Mouse (Mus musculus) adrenal gland, postnatal 25 days (tissue): ENCODE data around the gene Ly6g6c. TPM values are rescaled to one million over a fixed set of nuclear protein-coding genes. Genes with fewer than 3 reads are reported as not detected.

Experiments
- DNase-seq: peaks from one replicate; pipeline ENCODE4 v3.0.0; 2021; ENCODE audit warnings: mixed read lengths
- long read RNA-seq: library from polyadenylated mRNA; stranded (forward); transcript quantifications from one replicate; pipeline ENCODE4 v2.0.0, GENCODE M21; 2021
- total RNA-seq: library from RNA; stranded (reverse); gene quantifications from 2 replicates; pipeline ENCODE4 v1.2.3, GENCODE M21; 2021

Gene Ly6g6c
- not detected in 2 replicates for total RNA-seq
- long read RNA-seq = 0 reads

DNA sequence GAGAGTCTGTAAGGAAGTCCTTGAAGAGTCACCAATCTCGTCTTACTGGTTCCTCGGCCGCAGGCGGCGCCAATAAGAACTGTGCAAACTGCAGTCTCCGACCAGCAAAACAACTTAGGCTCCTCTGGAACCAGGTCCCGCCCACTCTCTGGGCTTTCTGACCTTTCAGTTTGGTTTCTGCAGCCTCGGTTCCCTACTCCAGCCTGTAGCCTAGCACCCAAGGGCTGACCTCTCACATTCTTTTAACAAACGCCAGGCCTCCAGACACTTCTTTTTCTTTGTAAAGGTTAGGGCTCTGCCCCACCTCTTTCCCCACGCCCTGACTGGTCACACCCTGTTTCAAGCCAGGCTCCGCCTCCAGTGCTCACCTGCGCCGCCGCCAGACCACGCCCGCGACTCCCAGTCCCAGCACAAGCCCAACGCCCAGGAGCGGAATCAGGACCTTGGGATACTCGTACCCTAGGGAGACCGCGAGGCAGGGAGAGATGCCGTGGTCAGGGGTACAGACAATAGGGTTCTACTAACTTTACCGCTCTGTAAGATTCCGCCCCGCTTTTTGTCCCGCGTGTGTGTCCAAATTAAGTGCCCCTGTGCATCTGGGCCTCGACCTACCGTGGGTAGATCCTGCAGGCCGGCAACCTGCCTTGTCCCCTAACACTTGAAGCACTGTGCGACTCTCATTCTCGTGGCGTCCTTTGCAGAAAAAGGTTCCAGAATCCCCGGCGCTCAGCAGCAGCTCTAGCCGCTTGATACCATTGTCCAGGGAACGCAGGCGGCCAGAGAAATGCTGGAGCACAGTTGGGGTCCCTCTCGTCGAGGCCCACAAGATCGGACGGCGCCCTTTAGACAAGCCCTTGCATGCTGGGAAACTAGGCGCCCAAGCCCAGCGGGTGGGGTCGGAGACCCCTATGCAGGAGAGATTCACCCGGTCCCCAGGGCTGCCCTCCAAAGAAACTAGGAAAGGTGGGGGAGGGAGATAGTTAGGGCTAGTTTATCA lies at the start of gene Ly6g6c:
Gene Ly6g6c, plus strand, starts transcription at position 438 of the 997 bp plus-strand sequence.
- DNase-seq = no peak

- peak; percentile 67 for DNase-seq
Observed at GRCm38 (mm10) chr17:35016376-35016775, 48.8 kb upstream of the Ly6g6c start, which contains the start of gene Vwa7. TSS of gene Vwa7 (plus strand) at chr17:35016579.

- no peak for DNase-seq
Observed at GRCm38 (mm10) chr17:35016791-35017705, 48.1 kb upstream of the Ly6g6c start.

GRCm38 (mm10) chr17:35017706-35018030 lies 47.5 kb upstream of the Ly6g6c start:
- DNase-seq = no peak

- no peak for DNase-seq
Observed at GRCm38 (mm10) chr17:35018171-35018570, 47.0 kb upstream of the Ly6g6c start.

GRCm38 (mm10) chr17:35019894-35020293 lies 45.3 kb upstream of the Ly6g6c start:
- no peak for DNase-seq

DNA sequence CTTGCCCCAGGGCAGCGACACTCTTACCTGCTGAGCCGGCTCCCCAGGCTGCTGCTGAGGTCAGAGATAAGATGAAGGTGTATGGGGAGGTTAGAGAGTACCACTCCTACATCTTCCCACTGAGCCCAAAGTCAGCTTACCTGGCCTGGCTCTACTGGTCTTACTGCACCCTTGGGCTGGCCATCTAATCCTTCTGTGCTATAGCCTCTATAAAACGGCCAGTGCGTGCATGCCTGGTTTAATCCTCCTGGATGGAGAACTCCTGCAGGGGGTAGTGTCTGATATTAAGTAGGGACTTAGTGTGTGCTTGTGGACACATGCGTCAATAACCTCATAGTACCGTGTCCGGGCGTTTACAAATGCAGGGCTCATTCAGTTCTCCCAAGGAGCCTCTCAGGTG lies 44.6 kb upstream of the Ly6g6c start:
- DNase-seq = no peak

DNA sequence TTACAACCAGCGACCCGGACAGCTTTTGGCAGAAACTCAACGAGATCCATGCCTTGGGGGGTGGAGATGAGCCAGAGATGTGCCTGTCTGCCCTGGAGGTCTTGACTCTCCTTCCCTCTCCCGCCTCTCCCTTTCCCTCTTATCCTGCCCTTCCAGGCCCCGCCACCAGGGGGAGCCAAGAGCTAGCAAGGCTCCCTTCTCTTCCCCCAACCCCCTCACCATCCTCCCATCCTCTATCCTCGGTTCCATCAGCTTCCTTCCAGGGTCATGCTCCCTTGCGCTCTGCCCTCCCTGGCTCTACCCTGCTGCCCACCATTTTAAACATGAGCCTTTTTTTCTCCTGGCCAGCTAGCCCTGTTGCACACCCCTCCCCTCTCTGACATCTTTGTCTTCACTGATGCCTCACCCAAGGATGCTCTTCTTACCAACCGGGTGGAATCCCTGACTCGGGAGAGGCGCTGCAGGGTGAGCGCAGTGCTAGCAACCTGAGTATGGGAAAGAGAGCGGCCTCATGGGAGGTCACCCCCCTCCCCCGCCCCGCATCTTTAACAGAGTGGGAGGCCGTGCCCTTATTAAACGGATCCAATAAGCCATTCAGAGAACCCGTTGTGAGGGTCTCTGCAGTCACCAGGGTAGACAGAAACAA lies 43.9 kb upstream of the Ly6g6c start:
- peak; percentile 92 for DNase-seq

DNA sequence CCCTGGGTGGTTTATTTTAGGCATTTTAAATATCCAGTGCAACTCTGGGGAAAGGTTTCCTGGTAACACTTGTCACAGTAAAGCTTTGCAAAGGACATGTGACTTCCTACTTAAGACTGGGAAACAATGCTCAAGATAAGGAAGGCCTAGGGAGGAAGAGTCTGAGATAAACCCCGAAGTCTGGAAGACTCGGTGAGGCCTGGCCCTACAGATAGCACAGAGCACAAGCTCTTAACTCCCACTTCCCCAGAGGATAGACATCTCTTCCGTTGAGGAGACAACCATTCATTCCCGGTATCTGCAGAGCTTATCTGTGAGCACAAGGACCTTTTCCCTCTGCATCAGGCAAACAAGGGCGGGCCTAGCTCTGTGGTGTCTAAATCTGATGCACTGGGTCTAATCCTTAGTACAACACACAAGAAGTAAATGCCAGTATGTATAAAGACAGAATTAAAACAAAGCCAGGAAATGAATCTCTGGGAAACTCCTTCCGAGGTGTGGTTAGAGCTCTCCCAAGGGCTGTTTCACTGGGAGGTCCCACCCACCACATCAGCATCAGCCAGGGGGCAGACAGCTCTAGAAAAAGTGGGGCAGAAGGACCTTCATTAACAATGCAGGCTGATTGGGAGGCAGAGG lies 43.2 kb upstream of the Ly6g6c start:
- DNase-seq = no peak

- no peak for DNase-seq
Observed at GRCm38 (mm10) chr17:35022541-35023060, 42.6 kb upstream of the Ly6g6c start.

GRCm38 (mm10) chr17:35023221-35023620 lies 42.0 kb upstream of the Ly6g6c start:
- DNase-seq = no peak

DNA sequence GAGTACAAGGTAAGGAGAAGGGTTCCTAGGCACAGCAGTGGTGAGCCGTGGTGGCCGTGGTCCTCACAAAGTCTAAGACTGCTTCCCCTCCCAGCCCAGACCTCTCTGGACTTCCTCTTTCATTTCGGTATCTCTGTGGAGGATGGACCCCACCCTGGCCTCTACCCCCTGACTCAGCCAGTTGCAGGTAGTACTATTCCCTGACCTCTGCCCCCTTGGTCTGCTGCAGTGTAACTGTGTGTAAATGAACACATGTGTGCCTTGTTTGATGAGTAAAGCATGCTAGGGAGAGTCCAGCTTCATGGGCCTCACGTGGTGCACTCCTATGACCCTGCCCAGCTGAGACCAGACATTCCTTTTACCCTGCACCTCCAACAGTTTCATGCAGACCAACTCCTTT lies 41.4 kb upstream of the Ly6g6c start:
- DNase-seq = no peak

GRCm38 (mm10) chr17:35024261-35024660 lies 40.9 kb upstream of the Ly6g6c start:
- no peak for DNase-seq

GRCm38 (mm10) chr17:35024691-35025488 lies 40.3 kb upstream of the Ly6g6c start:
- DNase-seq = no peak

- DNase-seq = no peak
Observed at GRCm38 (mm10) chr17:35026206-35026605, 39.0 kb upstream of the Ly6g6c start.

GRCm38 (mm10) chr17:35027277-35028068 lies 37.7 kb upstream of the Ly6g6c start, which contains the start of gene Sapcd1:
TSS of gene Sapcd1 (minus strand) at chr17:35028016.
- no peak for DNase-seq

DNA sequence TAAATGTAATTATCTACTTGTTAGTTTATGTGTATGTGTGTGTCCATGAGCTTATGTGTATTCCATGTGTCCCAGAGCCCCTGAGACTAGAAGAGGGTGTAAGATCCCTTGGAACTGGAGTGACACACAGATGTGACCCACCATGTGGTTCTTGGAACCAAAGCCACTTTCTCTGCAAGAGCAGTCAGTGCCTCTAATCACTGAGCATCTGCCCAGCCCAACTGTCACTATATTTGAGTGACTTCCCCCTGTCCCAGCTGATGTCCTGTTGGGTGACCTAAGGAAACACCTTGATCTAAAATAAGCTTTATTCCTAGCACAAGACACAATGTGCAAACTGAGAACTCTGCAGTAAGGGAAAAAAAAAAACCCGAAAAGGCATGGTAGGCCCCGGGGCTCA lies 36.9 kb upstream of the Ly6g6c start:
- no peak for DNase-seq

GRCm38 (mm10) chr17:35029691-35030532 lies 35.3 kb upstream of the Ly6g6c start:
- no peak for DNase-seq

GRCm38 (mm10) chr17:35031272-35031671 lies 33.9 kb upstream of the Ly6g6c start:
- DNase-seq = no peak
